Mouse (Mus musculus) neutrophil, adult 5-6 weeks (primary cell): ENCODE measurements around the gene St3gal5. TPM values are rescaled to one million over a fixed set of nuclear protein-coding genes. Genes with fewer than 3 reads are reported as not detected.

Experiments
- ATAC-seq: fragments of 151-379, 151-347 bp; 2 replicates; pipeline ENCODE4 v1.8.0; 2017; ENCODE audit warnings: mild to moderate bottlenecking, moderate TSS enrichment; ENCODE audit not compliant: insufficient number of reproducible peaks, poor library complexity, low FRiP score, severe bottlenecking; ENCODE audit errors: extremely low read depth
- total RNA-seq: library from RNA; stranded (forward); fragments of 200-1000 nt; gene quantifications from 2 replicates; pipeline ENCODE4 v1.2.3, GENCODE M21; 2017

St3gal5 gene
- total RNA-seq, 1 experiment from 2014 or later: 36.4 TPM

- no peak for ATAC-seq
These were observed 4.3 kb upstream of the St3gal5 start for GRCm38 (mm10) chr6:72093121-72093520.

- no peak for ATAC-seq
These were observed 1.2 kb upstream of the St3gal5 start for GRCm38 (mm10) chr6:72096217-72096616.

- ATAC-seq: no peak
These were observed 723 bp upstream of the St3gal5 start for GRCm38 (mm10) chr6:72096669-72097068.

GRCm38 (mm10) chr6:72098021-72098655 lies 746 bp downstream of the St3gal5 start:
- 0 out of 2 replicates have a peak, but pooled peaks have one; percentile 17 for ATAC-seq

- ATAC-seq: no peak
These were observed 1.3 kb downstream of the St3gal5 start for GRCm38 (mm10) chr6:72098691-72099090.

- no peak for ATAC-seq
These were observed 1.9 kb downstream of the St3gal5 start for GRCm38 (mm10) chr6:72099281-72099680.

GRCm38 (mm10) chr6:72100171-72100570 lies 2.8 kb downstream of the St3gal5 start:
- no peak for ATAC-seq

GRCm38 (mm10) chr6:72100939-72101338 lies 3.5 kb downstream of the St3gal5 start:
- ATAC-seq: no peak

GRCm38 (mm10) chr6:72101386-72101785 lies 4.0 kb downstream of the St3gal5 start:
- no peak for ATAC-seq

- ATAC-seq: no peak
These were observed 4.7 kb downstream of the St3gal5 start for GRCm38 (mm10) chr6:72102066-72102465.

- ATAC-seq: no peak
These were observed 7.1 kb downstream of the St3gal5 start for GRCm38 (mm10) chr6:72104534-72104933.

GRCm38 (mm10) chr6:72108941-72109892 lies 11.8 kb downstream of the St3gal5 start:
- 0 out of 2 replicates have a peak, but pooled peaks have one; percentile 18 for ATAC-seq

- no peak for ATAC-seq
These were observed 13.2 kb downstream of the St3gal5 start for GRCm38 (mm10) chr6:72110577-72110976.

- ATAC-seq: no peak
These were observed 15.2 kb downstream of the St3gal5 start for GRCm38 (mm10) chr6:72112575-72112974.

GRCm38 (mm10) chr6:72113093-72113702 lies 15.8 kb downstream of the St3gal5 start:
- no peak for ATAC-seq

- ATAC-seq: peak; percentile 85
These were observed 17.5 kb downstream of the St3gal5 start for GRCm38 (mm10) chr6:72114902-72115301.

- ATAC-seq: no peak
These were observed 20.1 kb downstream of the St3gal5 start for GRCm38 (mm10) chr6:72117322-72117968.

GRCm38 (mm10) chr6:72119870-72120269 lies 22.5 kb downstream of the St3gal5 start:
- ATAC-seq: peak; percentile 78

- no peak for ATAC-seq
These were observed 23.9 kb downstream of the St3gal5 start for GRCm38 (mm10) chr6:72121301-72121700.
